Mouse (Mus musculus): ENCODE measurements around the gene Dpp6.

- no peak for TF ChIP-seq CTCF (IDR thresholded peaks at IDR 0.05; ENCODE audit: low read depth)
- no peak for TF ChIP-seq EP300 (IDR thresholded peaks at IDR 0.05; ENCODE audit: low read depth)
Observed at GRCm38 (mm10) chr5:27083762-27084161, 266.8 kb downstream of the Dpp6 start.

Data from liver, postnatal 0 days (tissue).